Mouse (Mus musculus): ENCODE results near the gene Slc4a7. TPM values are rescaled to one million over a fixed set of nuclear protein-coding genes. Genes with fewer than 3 reads are reported as not detected.

Slc4a7 gene
- polyA plus RNA-seq (2017; shearing (Covaris generic)) = 10 to 100 TPM; 33.7 to 34.8 TPM

GRCm38 (mm10) chr14:14701710-14702329 is at the start of gene Slc4a7:
Gene Slc4a7, plus strand, starts transcription at chr14:14702279.
- no peak for ATAC-seq

- no peak for ATAC-seq
Measured at GRCm38 (mm10) chr14:14670597-14670996, 31.5 kb upstream of the Slc4a7 start.

- no peak for ATAC-seq
Measured at GRCm38 (mm10) chr14:14681611-14682010, 20.5 kb upstream of the Slc4a7 start.

GRCm38 (mm10) chr14:14684771-14685170 is 17.3 kb upstream of the Slc4a7 start:
- no peak for ATAC-seq

- no peak for ATAC-seq
Measured at GRCm38 (mm10) chr14:14686101-14686551, 16.0 kb upstream of the Slc4a7 start.

GRCm38 (mm10) chr14:14687258-14687890 is 14.7 kb upstream of the Slc4a7 start:
- no peak for ATAC-seq

GRCm38 (mm10) chr14:14702399-14703345 is 593 bp downstream of the Slc4a7 start:
- ATAC-seq = peak; percentile 83

- peak; percentile 4 for ATAC-seq
Measured at GRCm38 (mm10) chr14:14703346-14703871, 1.3 kb downstream of the Slc4a7 start.

GRCm38 (mm10) chr14:14704651-14705050 is 2.6 kb downstream of the Slc4a7 start:
- ATAC-seq = no peak

- no peak for ATAC-seq
Measured at GRCm38 (mm10) chr14:14705126-14705525, 3.0 kb downstream of the Slc4a7 start.

- peak; percentile 38 for ATAC-seq
Measured at GRCm38 (mm10) chr14:14706381-14706780, 4.3 kb downstream of the Slc4a7 start.

- ATAC-seq = no peak
Measured at GRCm38 (mm10) chr14:14707061-14707460, 5.0 kb downstream of the Slc4a7 start.

- ATAC-seq = no peak
Measured at GRCm38 (mm10) chr14:14709021-14709420, 6.9 kb downstream of the Slc4a7 start.

GRCm38 (mm10) chr14:14714130-14714529 is 12.1 kb downstream of the Slc4a7 start:
- ATAC-seq = no peak

GRCm38 (mm10) chr14:14715794-14716193 is 13.7 kb downstream of the Slc4a7 start:
- peak; percentile 52 for ATAC-seq

GRCm38 (mm10) chr14:14716843-14717242 is 14.8 kb downstream of the Slc4a7 start:
- peak; percentile 69 for ATAC-seq

GRCm38 (mm10) chr14:14718556-14718955 is 16.5 kb downstream of the Slc4a7 start:
- no peak for ATAC-seq

- no peak for ATAC-seq
Measured at GRCm38 (mm10) chr14:14781169-14781568, 79.1 kb downstream of the Slc4a7 start.

GRCm38 (mm10) chr14:14784223-14784622 is 82.1 kb downstream of the Slc4a7 start:
- no peak for ATAC-seq

- no peak for ATAC-seq
Measured at GRCm38 (mm10) chr14:14786979-14787378, 84.9 kb downstream of the Slc4a7 start.

- ATAC-seq = no peak
Measured at GRCm38 (mm10) chr14:14789840-14790470, 87.9 kb downstream of the Slc4a7 start.

GRCm38 (mm10) chr14:14799861-14800260 is 97.8 kb downstream of the Slc4a7 start:
- no peak for ATAC-seq
